Mouse (Mus musculus) lung, postnatal 14 days (tissue): ENCODE measurements around the gene Papolg.
A peak's percentile ranks its signal among the peaks of the same experiment; 100 is the strongest.
"Not testable (repeated sequence)": the region's sequence is repeated elsewhere in the genome, so short reads cannot be mapped to it uniquely, and the experiment has no call there.

Experiments
- DNase-seq: peaks from one replicate; pipeline ENCODE4 v3.0.0; 2021

Gene Papolg

DNA sequence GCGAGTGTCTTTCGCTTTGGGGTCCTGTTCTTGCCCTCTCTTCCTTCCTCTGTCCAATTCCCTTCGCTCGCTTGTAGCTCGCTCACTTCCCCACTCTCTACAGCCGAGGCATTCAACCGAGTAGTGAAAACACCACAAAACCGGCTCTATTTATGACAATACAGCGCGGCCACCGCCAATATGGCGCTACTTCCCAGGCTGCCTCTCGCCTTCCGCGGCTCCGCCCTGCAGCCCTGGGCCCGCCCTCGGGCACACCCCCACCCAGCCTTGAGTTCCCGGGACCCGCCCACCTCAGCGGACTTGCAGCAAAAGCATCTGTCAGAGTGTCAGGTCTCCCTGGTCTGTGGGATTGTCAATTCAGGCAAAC lies at the start of gene Papolg:
Papolg (minus strand) TSS at position 194 of the 367 bp plus-strand sequence.
- peak; percentile 92 for DNase-seq

DNA sequence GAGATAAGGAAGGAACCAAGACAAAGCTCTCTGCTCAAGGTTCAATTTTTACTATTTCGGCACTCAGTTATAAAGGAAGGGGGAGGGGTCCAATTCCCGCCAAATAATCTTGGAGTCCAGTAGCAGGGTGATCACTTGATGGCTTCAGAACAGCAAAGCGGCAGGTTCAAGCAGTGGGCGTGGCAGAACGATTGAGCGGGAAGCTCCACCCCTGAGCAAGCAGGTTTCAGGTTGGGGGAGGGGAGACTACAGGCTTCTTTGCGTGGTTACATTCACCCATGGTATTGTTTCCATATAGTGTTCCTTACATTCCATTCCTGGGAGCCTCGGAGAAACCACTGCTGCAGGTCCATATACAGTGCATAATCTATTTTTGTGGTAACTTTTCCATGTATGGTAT lies 33.1 kb upstream of the Papolg start:
- not testable (repeated sequence) for DNase-seq

DNA sequence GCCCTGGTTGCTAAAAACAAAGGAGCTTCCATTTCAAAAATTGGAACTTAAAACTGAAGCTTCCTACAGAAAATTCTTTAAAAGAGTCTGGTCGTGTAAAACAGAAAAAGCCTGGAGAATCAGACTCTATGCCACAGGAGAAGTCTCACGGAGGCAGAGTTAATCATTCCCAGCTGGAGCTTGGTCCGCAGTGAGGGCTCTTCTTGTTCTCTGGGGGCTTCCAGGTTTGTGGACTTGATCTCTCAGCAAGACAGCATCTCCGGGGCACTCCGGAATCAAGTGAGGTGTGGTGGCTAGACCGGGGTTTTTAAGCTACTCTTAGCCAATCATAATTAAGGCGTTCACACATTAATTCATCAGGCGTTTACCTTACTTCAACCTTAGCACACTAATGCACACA lies 32.6 kb upstream of the Papolg start:
- no peak for DNase-seq

DNA sequence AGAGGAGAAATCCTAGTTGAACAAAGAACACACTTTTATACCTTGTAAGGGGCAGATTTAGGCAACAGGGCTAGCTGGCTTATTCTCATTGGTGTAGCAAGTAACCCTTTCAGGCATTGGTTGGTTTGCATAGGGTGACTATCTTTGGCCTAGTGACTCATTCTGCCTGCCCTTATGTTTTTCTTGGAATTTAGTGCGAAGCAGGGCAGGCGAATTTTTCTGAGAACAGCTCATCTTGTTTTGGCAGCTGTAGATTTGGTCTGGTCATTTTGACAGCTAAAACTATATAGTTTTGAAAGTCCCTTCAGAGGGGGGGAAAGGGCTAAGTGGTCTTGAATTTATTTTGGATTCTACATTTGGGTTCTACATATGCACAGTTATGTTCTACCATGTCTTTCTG lies 18.8 kb upstream of the Papolg start:
- DNase-seq = not testable (repeated sequence)

DNA sequence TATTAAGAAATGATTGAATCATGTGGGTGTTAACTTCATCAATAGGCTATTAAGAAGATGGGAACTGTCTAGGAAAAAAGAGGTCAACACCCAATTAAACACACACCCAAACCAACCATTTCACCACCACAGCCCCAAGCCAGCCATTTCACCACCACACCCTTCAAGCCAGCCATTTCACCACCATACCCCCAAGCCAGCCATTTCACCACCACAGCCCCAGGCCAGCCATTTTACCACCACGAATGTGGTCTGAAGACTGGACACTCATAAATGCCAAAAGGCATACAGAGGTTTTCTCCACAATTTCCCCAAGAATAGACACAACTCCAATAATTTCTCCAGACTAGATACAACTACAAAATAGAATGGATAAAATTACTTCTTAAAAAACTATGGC lies 8.9 kb upstream of the Papolg start:
- DNase-seq = no peak

DNA sequence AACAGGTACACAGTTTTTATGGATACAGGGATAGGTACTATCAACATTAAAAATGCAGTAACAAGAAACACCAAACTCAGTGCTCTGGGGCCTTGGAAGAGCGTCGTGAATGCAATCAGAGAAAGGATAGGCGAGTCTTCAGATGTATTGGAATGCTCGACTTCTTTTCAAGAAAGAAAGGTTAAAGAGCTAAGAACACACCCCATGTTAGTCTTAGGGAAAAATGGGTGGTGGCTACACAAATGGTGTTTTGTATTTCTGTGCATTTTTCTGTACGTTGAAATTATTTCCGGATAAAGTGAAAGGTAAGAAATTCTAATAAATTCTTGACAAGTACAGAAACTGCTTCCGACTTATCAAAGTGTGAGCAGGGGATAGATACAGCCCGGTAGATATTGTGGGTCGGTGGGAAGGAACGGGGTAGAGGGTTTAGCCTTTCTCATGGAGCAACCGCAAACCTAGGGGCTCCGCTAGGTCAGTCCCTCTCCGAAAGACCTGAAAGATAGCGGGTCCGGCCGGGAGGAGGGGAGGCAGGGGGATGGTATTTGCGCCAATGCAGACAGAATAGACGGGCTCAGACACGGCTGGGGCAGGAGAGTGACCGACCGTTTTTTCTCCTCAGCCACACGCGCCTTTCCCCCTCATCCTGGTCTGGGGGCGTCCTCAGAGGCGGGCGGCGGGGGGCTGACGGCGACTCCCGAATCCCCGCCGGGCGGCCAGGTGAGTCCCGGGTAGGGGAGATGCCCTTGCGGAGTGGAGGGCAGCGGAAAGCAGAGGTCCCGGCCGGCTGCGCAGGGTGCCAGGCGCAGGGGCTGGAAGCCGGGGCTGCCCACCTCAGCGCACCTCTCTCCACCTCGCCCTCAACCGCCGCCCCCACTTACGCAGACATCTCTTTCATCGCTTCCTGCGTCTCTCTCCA lies 653 bp downstream of the Papolg start:
- no peak for DNase-seq

DNA sequence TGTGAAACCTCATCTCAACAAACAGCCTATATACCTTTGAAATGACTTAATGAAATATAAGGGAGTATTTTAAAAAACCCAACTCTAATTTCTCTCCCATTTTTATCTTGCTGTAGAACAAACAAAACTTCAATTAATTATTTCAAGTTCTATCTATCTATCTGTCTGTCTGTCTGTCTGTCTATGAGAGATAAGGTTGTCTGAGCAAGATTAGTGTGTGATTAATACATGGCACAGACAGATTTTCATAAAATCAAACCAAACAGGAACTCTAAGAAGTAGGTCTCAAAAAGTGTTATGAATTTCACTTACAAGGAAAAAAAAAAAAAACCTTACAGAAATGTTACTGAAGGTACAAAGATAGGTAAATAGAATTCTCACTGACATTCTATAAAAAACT lies 1.5 kb downstream of the Papolg start:
- DNase-seq = no peak

DNA sequence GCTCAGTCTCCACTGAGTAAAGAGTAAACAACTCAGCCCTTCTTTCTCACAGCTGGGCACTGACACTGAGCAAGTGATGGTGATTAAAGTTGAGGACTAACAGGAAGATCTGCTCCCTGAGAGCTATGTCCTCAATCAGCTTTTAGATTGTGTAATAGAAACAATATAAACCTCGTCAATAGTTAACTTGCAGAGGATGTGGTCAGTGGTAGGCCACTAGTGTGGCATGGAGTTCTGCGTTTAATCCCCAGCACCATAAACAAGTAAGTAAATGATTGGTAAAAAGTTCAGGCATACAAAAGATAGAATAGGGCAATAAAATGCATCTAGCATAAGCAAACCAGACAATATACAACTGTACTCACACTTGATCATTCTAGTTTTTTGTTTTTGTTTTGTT lies 30.7 kb downstream of the Papolg start:
- no peak for DNase-seq

DNA sequence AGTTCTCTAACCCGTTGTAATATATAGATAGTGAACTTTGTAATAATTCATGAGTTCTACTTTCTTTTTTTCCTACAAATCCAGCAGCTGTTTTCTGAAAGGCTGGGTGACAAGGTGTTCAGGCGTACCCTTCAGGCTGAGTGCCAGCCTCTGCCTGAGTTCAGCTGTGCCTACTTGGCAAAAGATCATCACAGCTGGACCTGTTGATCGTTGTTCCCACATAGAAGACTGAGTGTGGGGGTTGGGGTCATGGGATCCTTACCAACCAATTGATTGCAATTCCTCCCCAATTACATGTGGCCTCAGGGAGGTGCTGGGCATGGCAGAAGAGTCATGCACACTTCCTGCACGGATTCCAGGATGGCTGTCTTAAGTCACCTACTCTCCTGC lies 38.3 kb downstream of the Papolg start:
- DNase-seq = no peak

DNA sequence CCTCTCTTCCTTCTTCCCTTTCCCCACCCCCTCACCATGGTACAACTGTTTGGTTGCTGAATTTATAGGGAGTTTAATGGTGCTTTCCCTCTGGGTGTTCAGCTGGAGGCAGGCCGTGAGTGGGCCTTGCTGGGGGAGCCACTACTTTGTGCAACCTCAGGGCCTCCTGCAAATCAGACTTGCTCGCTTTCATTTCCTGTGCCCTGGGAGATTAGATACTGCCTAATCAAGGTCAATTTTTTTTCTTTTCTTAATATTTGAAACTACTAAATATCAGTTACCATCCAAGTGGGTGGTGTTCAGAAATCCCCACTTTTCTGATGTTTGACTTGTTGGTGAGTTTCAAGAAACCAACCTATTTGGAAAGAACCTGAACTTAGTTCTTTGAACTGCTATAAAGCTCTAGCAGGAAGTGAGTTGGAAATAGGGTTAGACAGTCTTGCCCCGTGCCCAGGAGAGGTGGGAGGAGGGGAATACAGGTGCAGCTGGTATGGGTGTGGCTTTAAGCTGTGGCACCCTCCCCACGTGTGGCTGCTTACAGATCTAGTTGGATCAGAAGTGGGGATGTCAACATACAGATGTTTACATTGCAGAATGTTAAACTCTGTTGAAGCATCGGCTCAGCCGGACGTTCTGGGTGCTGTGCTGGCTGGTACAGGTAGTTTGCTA lies 38.9 kb downstream of the Papolg start:
- no peak for DNase-seq

DNA sequence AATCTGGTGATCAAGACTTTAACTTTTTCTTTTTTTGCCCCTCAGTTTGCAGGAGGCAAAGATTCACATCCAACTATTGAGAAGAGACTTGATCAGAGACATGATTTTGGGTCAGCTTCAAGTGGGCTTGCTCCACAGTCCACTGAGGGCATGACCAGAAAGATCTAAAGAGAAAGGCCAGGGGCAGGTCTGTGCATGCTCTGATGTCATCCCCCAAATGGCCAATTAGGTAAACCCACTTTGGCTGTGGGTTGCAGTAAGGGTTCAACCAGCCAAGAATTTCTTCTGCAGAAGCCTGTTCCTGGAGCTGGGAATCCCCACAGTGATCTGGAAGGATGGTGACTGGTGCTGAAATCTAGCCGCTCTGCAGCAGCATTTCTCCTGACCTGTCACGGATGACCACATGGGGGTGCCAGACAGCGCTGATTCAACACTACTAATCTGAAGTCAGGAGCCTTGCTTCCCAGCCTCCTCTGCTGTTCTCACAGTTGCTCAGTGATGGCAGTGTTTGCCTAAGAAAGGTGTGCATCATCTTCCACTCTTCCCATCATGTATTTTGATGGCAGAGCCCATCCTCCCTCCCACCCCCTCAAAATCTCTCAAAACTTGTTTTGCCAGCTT lies 39.8 kb downstream of the Papolg start:
- DNase-seq = peak; percentile 72

DNA sequence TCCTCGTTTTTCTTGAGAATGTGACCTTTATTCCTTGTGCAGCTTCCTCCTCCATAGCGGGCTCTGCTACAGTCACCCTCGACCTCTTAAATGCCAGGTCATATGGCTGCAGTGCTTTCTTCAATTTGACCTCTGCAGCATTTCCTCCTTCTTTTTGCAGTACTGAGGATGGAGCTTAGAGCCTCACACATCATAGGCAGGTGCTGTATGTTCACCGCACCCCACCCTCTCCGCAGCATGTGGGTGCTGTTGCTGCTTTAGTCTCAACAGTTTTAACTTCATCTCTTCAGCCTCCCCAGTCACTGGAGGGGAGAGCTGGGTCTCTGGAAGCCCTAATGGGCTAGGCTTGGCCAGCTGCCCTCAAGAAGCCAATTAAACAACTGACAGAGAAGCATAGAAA lies 41.7 kb downstream of the Papolg start:
- no peak for DNase-seq

DNA sequence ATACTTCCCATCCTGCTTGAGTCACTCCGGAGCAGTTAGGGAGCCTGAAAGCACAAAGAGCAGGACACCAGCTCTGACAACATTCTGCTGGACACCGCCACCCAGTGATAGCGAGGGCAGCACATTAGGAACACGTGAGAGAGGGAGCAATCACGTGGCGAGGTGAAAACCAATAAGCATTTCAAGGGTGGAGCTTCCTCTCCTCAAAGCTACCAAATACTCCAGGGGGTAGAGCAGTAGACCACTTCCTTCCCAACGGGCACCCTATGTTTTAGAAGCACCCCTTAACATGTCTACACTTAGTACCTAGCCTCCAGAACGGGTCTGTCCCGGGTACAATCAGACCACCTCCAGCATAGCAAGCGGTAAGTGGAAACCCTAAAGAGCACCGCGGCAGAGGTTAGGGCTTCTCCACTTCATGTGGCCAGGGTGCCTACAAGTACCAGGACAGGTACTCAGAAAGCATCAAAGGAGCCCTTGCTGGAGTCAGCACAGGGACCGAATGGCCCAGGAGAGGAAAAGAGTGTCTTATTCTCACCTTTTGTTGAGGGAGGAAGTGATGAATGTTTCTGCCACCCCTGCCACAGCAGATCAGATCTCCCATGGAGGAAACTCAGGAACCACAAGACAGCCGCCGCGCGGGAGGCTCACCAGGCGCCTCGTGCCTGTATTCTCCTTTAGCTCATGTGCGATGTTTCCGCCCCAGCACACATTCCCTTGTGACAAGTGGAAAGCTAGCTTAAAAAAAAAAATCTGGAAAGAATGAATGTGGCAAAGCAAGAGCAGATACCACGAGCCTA lies 48.8 kb downstream of the Papolg start:
- no peak for DNase-seq

DNA sequence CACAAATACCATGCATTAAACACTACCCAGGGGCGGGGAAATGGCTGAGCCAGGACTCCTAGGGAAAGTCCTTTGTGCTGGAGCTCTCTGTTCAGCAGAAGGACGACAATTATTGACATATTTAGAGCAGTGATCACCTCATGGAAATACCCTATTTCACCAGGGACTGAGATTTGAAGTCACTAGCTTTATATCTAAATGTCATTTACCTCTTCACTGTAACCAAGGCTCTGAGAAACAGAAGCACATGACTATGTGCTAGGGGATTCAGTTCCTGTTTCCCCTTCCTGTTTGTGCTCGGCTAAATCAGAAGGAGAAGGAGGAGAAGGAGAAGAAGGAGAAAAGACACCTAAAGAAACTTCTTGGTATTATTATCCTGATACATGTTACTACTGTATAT lies 71.8 kb downstream of the Papolg start:
- DNase-seq = no peak

DNA sequence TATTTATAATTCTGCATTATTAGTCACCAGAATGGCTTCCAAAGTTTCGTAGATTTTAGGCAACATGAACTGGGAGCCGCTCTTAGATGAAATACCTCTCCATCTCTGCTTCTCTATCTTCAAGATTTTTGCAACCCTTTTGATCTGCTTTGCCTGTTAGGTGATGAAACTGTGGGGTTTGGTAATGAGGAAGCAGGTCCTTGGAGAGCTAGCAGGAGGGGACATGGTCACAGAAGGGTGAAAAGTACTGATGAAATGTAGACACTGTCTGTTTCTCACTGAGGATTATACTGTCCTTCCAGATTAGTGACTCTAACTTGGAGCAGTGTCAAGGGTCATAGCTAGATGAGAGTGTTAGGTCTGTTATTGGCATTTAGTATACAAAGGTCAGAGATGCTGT lies 73.4 kb downstream of the Papolg start:
- DNase-seq = no peak

DNA sequence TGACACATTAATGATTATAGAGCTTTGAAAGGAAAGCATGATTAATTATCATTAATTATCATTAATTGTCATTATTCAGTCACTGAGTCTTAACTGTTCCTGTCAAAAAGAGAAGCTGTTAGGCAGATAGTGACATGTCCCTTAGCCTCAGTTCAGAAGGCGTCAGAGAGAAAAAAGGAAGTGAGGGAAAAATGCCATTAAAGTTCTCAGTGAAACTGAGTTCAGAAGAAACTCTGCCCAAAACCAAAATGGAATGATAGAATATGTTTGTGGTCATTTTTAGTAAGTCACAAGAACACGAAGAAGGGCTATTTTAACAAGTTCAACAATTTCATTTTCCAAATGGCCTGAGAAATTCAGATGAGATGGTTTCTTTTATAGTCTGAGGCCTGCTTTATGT lies 74.1 kb downstream of the Papolg start:
- no peak for DNase-seq

DNA sequence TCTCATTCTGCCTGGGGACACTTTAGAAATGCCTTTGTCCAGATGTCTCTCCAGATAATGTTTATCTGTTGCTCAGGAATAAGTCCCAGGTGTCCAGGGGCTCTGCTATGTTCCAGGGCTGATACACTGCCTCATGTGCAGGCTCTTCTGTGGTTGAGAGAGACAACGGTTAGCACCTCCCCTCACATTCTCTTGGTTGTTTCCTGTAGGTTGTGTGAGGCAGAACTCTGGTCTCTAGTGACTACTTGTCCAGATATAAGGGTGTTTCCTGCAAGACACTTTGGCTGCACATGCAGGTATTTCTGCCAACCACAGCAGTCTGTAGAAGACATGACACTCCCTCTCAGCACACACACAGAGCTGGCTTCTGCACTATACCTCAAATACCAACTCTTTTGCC lies 76.3 kb downstream of the Papolg start:
- no peak for DNase-seq
